Mouse (Mus musculus) B cell, adult 67 days (primary cell): ENCODE measurements around the gene Abhd17a. TPM values are rescaled to one million over a fixed set of nuclear protein-coding genes. Genes with fewer than 3 reads are reported as not detected.

Experiments used
- total RNA-seq, 2 experiments: library from RNA; stranded (reverse); gene quantifications; 4 replicates each; pipeline ENCODE4 v1.2.4; 2023

The Abhd17a gene
- total RNA-seq, result 100 to 1,000 TPM; 111 to 117 TPM

DNA sequence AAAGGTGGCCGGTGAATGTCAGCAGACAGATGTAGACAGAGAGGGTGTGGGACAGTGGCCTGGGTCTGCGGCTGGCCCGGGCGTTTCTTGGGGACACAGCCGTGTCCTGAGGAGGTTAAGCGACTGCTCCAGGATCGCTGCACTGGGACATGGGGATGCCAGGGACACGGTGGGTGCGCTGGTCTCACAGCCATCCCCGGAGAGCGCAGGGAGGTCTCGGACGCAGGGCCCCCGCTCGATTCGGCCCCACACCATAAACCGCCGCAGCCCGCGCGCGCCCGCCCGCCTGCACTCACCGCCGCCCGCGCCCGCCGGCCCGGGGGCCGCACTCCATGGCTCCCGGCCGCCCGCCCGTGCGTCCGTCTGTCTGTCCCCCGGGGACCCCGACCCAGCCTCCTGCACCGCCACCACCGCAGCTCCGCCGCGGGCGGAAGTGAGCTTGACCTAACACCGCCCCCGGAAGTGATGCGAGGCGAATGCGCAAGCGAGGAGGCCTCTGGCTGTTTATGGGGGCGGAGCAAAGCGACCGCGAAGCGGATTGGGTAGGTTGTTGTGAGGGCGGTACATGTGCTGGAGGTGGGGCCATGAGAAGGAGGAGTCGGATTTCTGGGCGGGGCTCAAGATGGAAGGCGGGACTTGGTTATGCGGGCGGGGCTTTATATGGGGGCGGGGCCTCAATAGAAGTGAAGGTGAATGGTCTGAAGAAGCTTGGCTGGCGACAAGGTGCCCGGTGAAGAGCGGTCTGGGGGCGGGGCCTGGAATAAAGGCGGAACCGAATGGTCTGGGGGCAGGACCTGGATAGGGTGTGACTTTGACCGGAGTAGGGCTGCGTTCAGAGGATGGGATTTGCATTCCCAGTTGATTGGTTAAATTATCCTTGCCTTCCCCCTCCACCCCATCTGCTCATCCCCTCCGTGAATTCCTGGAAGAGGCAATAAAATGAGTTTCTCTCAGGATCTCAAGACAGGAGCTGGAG lies at the start of gene Abhd17a:
Gene Abhd17a, minus strand, starts transcription at position 463 of the 976 bp plus-strand sequence.

DNA sequence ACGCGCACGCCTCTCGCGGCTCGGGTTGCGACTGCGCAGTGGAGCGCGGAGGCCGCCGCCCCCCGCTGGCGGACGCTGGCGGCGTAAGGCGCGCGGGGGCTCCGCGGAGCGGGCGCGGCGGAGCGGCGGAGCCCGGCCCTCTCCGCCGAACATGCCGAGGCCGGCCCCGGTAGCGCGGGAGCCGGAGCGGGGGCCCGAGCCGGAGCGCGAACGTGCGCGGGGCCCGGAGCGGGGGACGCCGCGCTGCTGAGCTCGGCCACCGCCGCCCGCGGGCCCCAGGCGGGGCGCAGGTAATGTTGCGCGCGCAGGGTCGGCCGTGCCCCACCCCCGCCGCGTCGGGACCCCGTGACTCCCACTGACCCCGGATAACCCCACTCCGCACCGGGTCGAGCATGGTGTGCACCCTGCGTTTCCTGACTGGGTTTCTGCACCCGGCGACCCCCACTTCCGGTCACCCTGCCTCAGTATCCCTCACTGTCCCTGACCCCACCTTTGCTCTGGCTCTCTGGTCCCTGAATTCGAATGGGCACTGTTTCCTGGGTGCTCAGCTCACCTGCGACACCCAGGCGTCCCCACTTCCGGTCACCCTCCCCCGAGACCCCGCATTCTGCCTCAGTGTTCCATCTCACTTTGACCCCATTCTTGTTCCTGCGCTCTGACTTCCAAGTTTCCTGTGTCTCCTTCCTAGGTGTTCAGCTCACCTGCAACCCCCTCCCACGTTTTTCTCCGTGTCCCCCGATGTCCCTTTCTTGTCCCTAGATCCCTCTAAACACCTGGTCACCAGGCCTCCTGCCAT lies 32.7 kb upstream of the Abhd17a start, which contains the start of gene Csnk1g2:
Gene Csnk1g2, plus strand, starts transcription at position 178 of the 796 bp plus-strand sequence.

GRCm38 (mm10) chr10:80605721-80606120 lies 15.6 kb upstream of the Abhd17a start, which contains the start of gene Gm49322:
Gene Gm49322, plus strand, starts transcription at chr10:80606021.

GRCm38 (mm10) chr10:80602698-80603325 lies 12.7 kb upstream of the Abhd17a start, which contains the start of the genes Scamp4 and Adat3:
Gene Scamp4, plus strand, starts transcription at chr10:80602872.
Gene Adat3, plus strand, starts transcription at chr10:80602880.

DNA sequence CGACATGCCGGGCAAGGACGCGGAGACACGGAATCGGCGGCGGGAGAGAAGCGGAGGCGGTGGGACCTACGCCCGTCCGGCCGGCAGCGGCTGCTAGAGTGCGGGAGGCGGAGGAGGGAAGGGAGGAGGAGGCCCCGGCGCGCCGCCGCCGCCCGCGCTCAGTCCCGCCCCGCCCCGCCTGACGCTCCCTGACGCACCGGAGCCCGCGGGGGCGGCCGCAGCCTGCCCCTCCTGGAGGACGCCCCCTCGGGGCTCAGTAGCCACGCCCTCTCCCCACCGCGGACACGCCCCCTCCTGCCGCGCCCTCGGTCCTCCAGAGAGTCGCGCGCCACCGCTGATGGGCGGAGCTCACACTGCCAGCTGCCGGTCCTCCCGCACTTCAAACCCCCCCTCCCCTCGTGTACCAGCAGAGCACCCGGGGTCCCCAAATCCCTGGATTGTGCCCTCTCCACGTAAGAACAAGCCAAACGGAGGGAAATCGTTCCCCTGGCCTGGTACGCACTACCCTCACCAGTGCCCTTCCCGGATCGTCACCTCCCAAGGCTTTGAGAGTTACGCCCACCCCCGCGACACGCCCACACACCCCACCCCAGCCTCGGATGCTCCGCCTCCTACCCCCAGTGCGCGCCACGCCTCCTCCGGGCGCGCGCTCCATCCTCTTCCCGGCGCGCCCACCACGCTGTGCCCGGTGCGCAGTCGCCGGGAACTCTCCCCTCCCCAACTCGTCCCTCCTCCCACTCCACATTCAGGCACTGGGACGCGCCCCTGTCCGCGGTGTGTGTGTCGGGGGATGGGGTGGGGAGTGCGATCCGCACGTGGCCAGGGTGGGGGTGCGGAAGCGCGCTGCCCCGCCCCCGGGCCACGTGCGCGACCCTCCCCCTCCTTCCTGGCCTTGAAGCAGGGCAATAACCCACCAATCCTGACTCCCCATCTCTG lies 12.7 kb downstream of the Abhd17a start, which contains the start of gene Klf16:
Gene Klf16, minus strand, starts transcription at position 127 of the 936 bp plus-strand sequence.

GRCm38 (mm10) chr10:80561116-80561944 lies 28.8 kb downstream of the Abhd17a start, which contains the start of gene Rexo1:
Gene Rexo1, minus strand, starts transcription at chr10:80561560.

GRCm38 (mm10) chr10:80538710-80539394 lies 51.3 kb downstream of the Abhd17a start, which contains the start of gene Atp8b3:
Gene Atp8b3, minus strand, starts transcription at chr10:80539124.

Other genes starting within 250 kb of the Abhd17a start
- gene Adamtsl5, start 241.9 kb downstream of the Abhd17a start, total RNA-seq, result not detected
- gene Plk5, start 233.9 kb downstream of the Abhd17a start, total RNA-seq, result not detected
- gene Mex3d, start 202.7 kb downstream of the Abhd17a start, total RNA-seq, result 1 to 10 TPM; 8.4 to 9.4 TPM
- gene Mbd3, start 190.8 kb downstream of the Abhd17a start, total RNA-seq, result 100 to 1,000 TPM in 1 of 2 experiments, 10 to 100 TPM in 1; 99.8 to 108 TPM
- 10 to 100 TPM; 69.0 to 71.6 TPM for gene Uqcr11, start 183.5 kb downstream of the Abhd17a start, total RNA-seq
- gene Tcf3, start 156.7 kb downstream of the Abhd17a start, total RNA-seq, result 100 to 1,000 TPM; 202 to 212 TPM
- gene Onecut3, start 95.5 kb downstream of the Abhd17a start, total RNA-seq, result not detected
- not detected for gene Atp8b3, start 51.2 kb downstream of the Abhd17a start, total RNA-seq
- 100 to 1,000 TPM; 117 to 120 TPM for gene Rexo1, start 28.8 kb downstream of the Abhd17a start, total RNA-seq
- 10 to 100 TPM; 32.4 to 32.5 TPM for gene Klf16, start 13.0 kb downstream of the Abhd17a start, total RNA-seq
- gene Scamp4, start 12.5 kb upstream of the Abhd17a start, total RNA-seq, result 10 to 100 TPM; 54.1 to 64.9 TPM
- 10 to 100 TPM in 1 of 2 experiments, 1 to 10 TPM in 1; 6.4 to 13.3 TPM for gene Adat3, start 12.5 kb upstream of the Abhd17a start, total RNA-seq
- gene Gm49322, start 15.7 kb upstream of the Abhd17a start, total RNA-seq, result 10 to 100 TPM in 1 of 2 experiments, 1 to 10 TPM in 1; 9.1 to 10.4 TPM
- 100 to 1,000 TPM; 203 to 222 TPM for gene Csnk1g2, start 32.5 kb upstream of the Abhd17a start, total RNA-seq
- 10 to 100 TPM; 32.1 to 40.9 TPM for gene Btbd2, start 66.7 kb upstream of the Abhd17a start, total RNA-seq
- gene Mknk2, start 87.8 kb upstream of the Abhd17a start, total RNA-seq, result 100 to 1,000 TPM; 441 to 463 TPM
- gene Mob3a, start 111.6 kb upstream of the Abhd17a start, total RNA-seq, result 100 to 1,000 TPM; 123 to 146 TPM
- 10 to 100 TPM; 45.0 to 50.1 TPM for gene Izumo4, start 111.8 kb upstream of the Abhd17a start, total RNA-seq
- gene Ap3d1, start 151.9 kb upstream of the Abhd17a start, total RNA-seq, result 100 to 1,000 TPM; 148 to 163 TPM
- gene Dot1l, start 164.9 kb upstream of the Abhd17a start, total RNA-seq, result 10 to 100 TPM; 68.5 to 68.9 TPM
- 10 to 100 TPM; 69.1 to 83.5 TPM for gene Sf3a2, start 207.9 kb upstream of the Abhd17a start, total RNA-seq
- gene Plekhj1, start 208.3 kb upstream of the Abhd17a start, total RNA-seq, result 100 to 1,000 TPM; 151 to 152 TPM
- 1 to 10 TPM; 1.2 to 2.7 TPM for gene Amh, start 214.9 kb upstream of the Abhd17a start, total RNA-seq
- not detected for gene Jsrp1, start 223.2 kb upstream of the Abhd17a start, total RNA-seq
- gene Oaz1, start 236.3 kb upstream of the Abhd17a start, total RNA-seq, result 100 to 1,000 TPM; 496 to 510 TPM